Mouse (Mus musculus) heart, adult 2 months (tissue): ENCODE data around the gene Itpr2.

Experiments used
- CTCF ChIP-seq: fragments of 200-600 bp; IDR thresholded peaks from 2 replicates; pipeline ENCODE4 v1.8.1; 2022; ENCODE audit warnings: antibody characterized with exemption, mild to moderate bottlenecking, moderate library complexity
- POLR2A ChIP-seq: fragments of 200-500 bp; IDR thresholded peaks from 2 replicates; pipeline ENCODE4 v1.6.1; 2011; ENCODE audit warnings: mild to moderate bottlenecking, low read depth, low read length, control low read depth; ENCODE audit not compliant: insufficient read depth

DNA sequence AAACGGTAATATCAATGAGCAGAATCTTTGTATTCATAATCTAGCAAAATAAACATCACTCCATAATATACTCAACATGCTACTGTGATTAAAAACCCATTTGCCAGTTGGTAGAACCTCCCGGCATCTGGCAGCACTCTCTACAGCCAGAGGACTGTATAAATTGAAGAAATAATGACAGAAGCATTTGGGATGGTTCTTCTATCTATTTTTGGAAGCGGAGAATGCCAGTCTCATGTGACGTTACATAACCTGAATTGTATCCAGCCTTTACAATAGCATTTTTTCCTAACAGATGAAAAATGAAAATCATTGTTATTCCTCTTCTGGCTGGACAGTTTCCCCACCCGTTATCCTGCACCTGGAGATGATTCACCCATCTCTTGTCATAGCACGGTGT, 345.5 kb downstream of the Itpr2 start:
- TF ChIP-seq POLR2A: no peak
- no peak for TF ChIP-seq CTCF
